Mouse (Mus musculus) testis, adult 2 months (tissue): ENCODE measurements around the gene Nfkb2. TPM values are rescaled to one million over a fixed set of nuclear protein-coding genes. Genes with fewer than 3 reads are reported as not detected.
A peak's percentile ranks its signal among the peaks of the same experiment; 100 is the strongest.

Experiments used
- H3K27ac ChIP-seq: fragments of 200-500 bp; 2 replicates; pipeline ENCODE4 v1.5.1; 2012; ENCODE audit warnings: low read depth, low read length; ENCODE audit not compliant: control insufficient read depth, insufficient read depth
- H3K27me3 ChIP-seq: fragments of 200-500 bp; 2 replicates; pipeline ENCODE4 v1.6.1; 2012; ENCODE audit warnings: mild to moderate bottlenecking, low read length, moderate library complexity; ENCODE audit not compliant: control insufficient read depth, insufficient read depth
- H3K36me3 ChIP-seq: fragments of 200-500 bp; 2 replicates; pipeline ENCODE4 v1.6.1; 2012; ENCODE audit warnings: mild to moderate bottlenecking, low read length; ENCODE audit not compliant: control insufficient read depth, insufficient read depth
- H3K4me1 ChIP-seq: fragments of 200-500 bp; 2 replicates; pipeline ENCODE4 v1.6.1; 2012; ENCODE audit warnings: low read length; ENCODE audit not compliant: control insufficient read depth, insufficient read depth
- H3K4me3 ChIP-seq: fragments of 200-500 bp; 2 replicates; pipeline ENCODE4 v1.5.1; 2012; ENCODE audit warnings: low read depth, mild to moderate bottlenecking, low read length, moderate library complexity, mixed read lengths; ENCODE audit not compliant: control insufficient read depth
- CTCF ChIP-seq: fragments of 200-500 bp; IDR thresholded peaks from 2 replicates; pipeline ENCODE4 v1.5.1; 2012; ENCODE audit warnings: low read depth, mild to moderate bottlenecking, inconsistent platforms, low read length, moderate library complexity; ENCODE audit not compliant: control insufficient read depth, insufficient read depth, insufficient replicate concordance
- POLR2A ChIP-seq: fragments of 200-500 bp; IDR thresholded peaks from 2 replicates; pipeline ENCODE4 v1.6.1; 2012; ENCODE audit warnings: low read depth, mild to moderate bottlenecking, inconsistent platforms, low read length, moderate library complexity; ENCODE audit not compliant: control insufficient read depth
- polyA plus RNA-seq: library from polyadenylated mRNA; depleted of rRNA; stranded (reverse); fragments of >200 nt; gene quantifications from 2 replicates; pipeline ENCODE4 v1.2.3, GENCODE M21; 2012; rRNA removed

Nfkb2 gene
- polyA plus RNA-seq, result 2.5 and 2.7 TPM in 2 replicates

DNA sequence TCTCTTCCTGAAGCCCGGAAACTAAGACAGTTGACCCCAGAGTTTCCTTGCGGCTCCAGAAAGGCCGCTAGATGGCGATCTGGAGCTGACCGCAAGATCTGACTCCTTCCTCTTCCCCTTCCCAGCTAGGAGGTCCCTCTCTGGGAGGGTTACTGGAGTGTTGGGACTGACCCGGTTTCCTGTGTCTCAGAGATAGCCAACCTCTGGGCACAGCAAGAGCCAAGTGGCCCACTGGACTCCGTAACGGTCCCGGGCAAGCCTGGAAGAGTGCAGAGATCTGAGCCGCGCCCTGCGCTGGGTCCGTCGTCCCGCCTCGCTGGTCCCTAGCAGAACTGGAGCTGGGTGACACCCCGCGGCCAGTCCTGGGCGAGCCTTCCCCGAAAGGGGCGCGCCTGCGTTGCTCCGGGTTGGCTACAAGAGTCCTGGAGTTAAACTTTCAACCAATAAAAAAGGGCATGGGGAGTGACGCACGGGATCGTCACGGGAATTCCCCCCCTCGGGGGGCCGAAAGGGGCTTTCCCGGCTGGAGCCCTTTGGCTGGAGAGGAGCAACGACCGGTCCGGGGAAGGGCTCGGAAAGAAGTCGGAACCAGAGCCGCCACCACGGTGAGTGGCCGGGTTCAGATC lies at the start of gene Nfkb2:
Gene Nfkb2 (plus strand): TSS at position 105 of the 626 bp plus-strand sequence.
- peak within 1 kb of the TSS; percentile 73 for H3K27ac ChIP-seq
- TF ChIP-seq CTCF, result peak; percentile 79
- peak; percentile 56 for TF ChIP-seq POLR2A
- H3K36me3 ChIP-seq, result no peaks in the 10 kb centered on the region
- H3K4me3 ChIP-seq, result peak within 1 kb of the TSS; percentile 84
- H3K27me3 ChIP-seq, result peaks cover 2% of the 10 kb centered on the region; the same call in 1 of the 2 replicates
- peaks cover 33% of the 10 kb centered on the region for H3K4me1 ChIP-seq

GRCm38 (mm10) chr19:46264762-46265161 lies 39.4 kb upstream of the Nfkb2 start:
- Histone ChIP-seq H3K27me3 (no peaks in the 10 kb centered on the region), H3K4me1 (no peaks in the 10 kb centered on the region), H3K36me3 (peaks cover 13% of the 10 kb centered on the region), H3K27ac (no peak overlapping the region), H3K4me3 (no peak overlapping the region)
- TF ChIP-seq POLR2A (no peak), CTCF (no peak)

DNA sequence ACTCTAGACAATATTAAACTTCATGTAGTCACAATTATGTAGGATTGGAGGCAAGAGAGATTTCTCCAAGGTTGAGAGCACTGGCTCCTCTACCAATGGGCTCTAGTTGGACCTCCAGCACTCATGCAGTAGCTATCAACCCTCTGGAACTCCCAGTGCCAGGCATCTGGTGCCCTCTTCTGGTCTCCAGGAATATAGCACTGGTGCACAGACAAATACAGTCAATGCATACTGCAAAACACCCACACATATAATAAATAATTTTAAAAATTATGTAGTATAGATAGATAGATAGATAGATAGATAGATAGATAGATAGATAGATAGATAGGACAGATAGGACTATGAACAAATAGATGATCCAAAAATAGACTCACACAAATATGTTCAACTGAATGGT lies 28.8 kb upstream of the Nfkb2 start:
- Histone ChIP-seq H3K4me3 (no peak overlapping the region), H3K27me3 (no peaks in the 10 kb centered on the region), H3K27ac (no peak overlapping the region), H3K36me3 (peaks cover 11% of the 10 kb centered on the region), H3K4me1 (no peaks in the 10 kb centered on the region)
- TF ChIP-seq CTCF (no peak), POLR2A (no peak)

- Histone ChIP-seq H3K4me1 (no peaks in the 10 kb centered on the region), H3K27me3 (no peaks in the 10 kb centered on the region), H3K36me3 (peaks cover 4% of the 10 kb centered on the region), H3K4me3 (no peak overlapping the region), H3K27ac (no peak overlapping the region)
- TF ChIP-seq CTCF (no peak), POLR2A (no peak)
Observed at GRCm38 (mm10) chr19:46282081-46282849, 21.9 kb upstream of the Nfkb2 start.

GRCm38 (mm10) chr19:46284686-46285085 lies 19.4 kb upstream of the Nfkb2 start:
- TF ChIP-seq CTCF, result no peak
- no peak for TF ChIP-seq POLR2A
- no peaks in the 10 kb centered on the region for H3K27me3 ChIP-seq
- peaks cover 2% of the 10 kb centered on the region for H3K36me3 ChIP-seq
- H3K4me1 ChIP-seq, result no peaks in the 10 kb centered on the region
- no peak overlapping the region for H3K27ac ChIP-seq
- H3K4me3 ChIP-seq, result no peak overlapping the region

DNA sequence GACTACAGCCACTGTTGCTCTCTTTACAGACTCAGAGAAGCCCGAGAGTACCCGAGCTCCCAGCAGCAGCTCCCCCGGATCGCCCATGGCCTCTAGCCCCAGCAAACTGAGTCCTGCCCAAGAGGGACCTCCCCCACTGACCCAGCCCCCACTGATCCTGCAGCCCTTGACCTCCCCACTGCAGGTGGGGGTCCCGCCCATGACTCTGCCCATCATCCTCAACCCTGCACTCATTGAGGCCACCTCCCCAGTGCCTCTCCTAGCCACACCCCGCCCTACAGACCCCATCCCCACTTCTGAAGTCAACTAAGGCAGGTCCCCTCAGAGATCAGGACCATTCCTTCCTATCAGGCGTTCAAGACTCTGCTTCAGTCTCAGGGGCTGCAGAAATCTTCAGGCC lies 18.5 kb upstream of the Nfkb2 start:
- Histone ChIP-seq H3K4me1 (no peaks in the 10 kb centered on the region), H3K36me3 (peaks cover 2% of the 10 kb centered on the region), H3K27me3 (no peaks in the 10 kb centered on the region), H3K4me3 (no peak overlapping the region), H3K27ac (no peak overlapping the region)
- TF ChIP-seq CTCF (no peak), POLR2A (no peak)

GRCm38 (mm10) chr19:46286047-46286446 lies 18.1 kb upstream of the Nfkb2 start:
- Histone ChIP-seq H3K36me3 (peaks cover 2% of the 10 kb centered on the region), H3K4me3 (no peak overlapping the region), H3K27ac (no peak overlapping the region), H3K27me3 (no peaks in the 10 kb centered on the region), H3K4me1 (no peaks in the 10 kb centered on the region)
- no peak for TF ChIP-seq POLR2A
- no peak for TF ChIP-seq CTCF

GRCm38 (mm10) chr19:46286926-46287325 lies 17.2 kb upstream of the Nfkb2 start:
- no peak overlapping the region for H3K27ac ChIP-seq
- H3K36me3 ChIP-seq, result peaks cover 2% of the 10 kb centered on the region
- TF ChIP-seq CTCF, result no peak
- TF ChIP-seq POLR2A, result no peak

More at GRCm38 (mm10) chr19:46286926-46287325, 17.2 kb upstream of the Nfkb2 start:
- no peak overlapping the region for H3K4me3 ChIP-seq
- H3K27me3 ChIP-seq, result no peaks in the 10 kb centered on the region
- no peaks in the 10 kb centered on the region for H3K4me1 ChIP-seq
